Mouse (Mus musculus) spleen, adult 2 months (tissue): Measurements from ENCODE around the gene Gfer.

Source experiments
- CTCF ChIP-seq: fragments of 200-500 bp; IDR thresholded peaks from 2 replicates; pipeline ENCODE4 v1.5.1; 2011; ENCODE audit warnings: mild to moderate bottlenecking, inconsistent platforms; ENCODE audit not compliant: insufficient read depth, insufficient read length, insufficient replicate concordance; ENCODE audit errors: extremely low read depth
- POLR2A ChIP-seq: fragments of 200-500 bp; IDR thresholded peaks from 2 replicates; pipeline ENCODE4 v1.6.1; 2011; ENCODE audit warnings: low read depth, low read length, inconsistent platforms

DNA sequence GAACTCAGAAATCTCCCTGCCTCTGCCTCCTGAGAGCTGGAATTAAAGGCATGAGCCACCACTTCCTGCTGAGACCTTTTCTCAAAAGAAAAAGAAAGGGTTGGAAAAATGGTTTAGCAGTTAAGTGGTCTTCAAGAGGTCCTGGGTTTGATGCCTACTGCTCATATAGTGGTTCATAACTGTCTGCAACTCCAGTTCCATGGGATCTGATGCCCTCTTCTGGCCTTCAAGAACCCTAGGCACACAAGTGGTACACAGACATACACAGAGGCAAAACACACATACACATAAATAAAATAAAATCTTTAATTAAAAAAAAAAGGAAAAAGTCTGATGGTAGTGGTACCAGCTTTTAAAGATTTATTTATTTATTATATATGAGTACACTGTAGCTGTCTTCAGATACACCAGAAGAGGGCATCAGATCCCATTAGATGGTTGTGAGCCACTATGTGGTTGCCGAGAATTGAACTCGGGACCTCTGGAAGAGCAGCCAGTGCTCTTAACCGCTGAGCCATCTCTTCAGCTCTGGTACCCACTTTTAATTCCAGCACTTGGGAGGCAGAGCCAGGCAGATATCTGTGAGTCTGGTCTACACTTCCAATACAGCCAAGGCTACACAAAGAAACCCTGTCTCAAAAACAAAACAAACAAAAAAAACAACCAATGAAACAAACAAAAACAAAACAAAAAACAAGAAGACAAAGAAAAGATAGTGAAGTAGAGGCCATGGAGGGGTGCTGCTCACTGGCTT, 29.9 kb upstream of the Gfer start:
- no peak for TF ChIP-seq CTCF
- no peak for TF ChIP-seq POLR2A
